In the genomic region with DNA sequence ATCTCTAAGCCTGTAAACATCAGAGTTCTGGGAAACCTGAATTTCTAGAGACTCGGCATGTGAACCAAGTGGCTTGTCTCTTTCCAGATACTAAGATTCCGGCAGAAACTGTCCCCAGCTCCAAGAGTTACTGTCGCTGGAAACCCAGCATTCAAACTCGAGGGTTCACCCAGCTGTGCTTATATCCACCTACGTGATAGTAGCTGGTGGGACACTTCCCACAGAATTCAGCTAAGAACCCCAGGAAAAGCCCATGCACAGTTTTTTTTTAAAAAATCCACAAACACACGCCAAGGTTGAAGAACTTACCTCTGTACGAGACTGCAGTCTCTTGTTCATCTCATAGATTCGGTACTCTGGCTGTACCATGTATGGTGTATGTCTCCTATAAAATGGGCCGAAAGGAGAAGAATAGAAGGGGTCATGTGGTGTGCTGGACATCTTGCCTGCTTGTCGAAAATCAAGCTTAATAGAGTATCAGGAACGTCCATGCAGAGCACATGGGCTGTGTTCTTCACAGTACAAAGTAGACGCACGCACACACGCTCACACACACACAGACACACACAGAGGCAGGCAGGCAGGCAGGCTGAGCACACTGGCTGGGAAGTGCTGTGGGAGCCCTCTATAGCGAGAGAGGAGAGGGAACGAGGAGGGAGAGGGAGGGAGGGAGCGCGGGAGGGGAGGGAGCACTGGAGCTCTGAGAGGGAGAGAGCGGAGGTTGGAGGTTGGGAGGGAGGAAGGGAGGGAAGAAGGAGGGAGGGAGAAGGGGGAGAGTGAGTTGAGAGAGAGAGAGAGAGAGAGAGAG, we compare ENCODE assay signal across 8 mouse cellular contexts. TPM values are rescaled to one million over a fixed set of nuclear protein-coding genes. Genes with fewer than 3 reads are reported as not detected.
A peak's percentile ranks its signal among the peaks of the same experiment; 100 is the strongest.
DNase-seq lines count a peak whose midpoint lies in the region; ATAC-seq and TF ChIP-seq lines count a peak whose summit lies in the region.

Ldb2 (minus strand) TSS at position 628 of the 808 bp plus-strand sequence.

- no peak for TF ChIP-seq CTCF in cortical plate, adult 2 months (IDR thresholded peaks at IDR 0.05; ENCODE audit: extremely low read depth, insufficient read depth, low read length)

- H3K27me3 ChIP-seq in hindbrain, embryonic 14.5 days (ENCODE audit: control insufficient read depth, insufficient read depth, low read length) = no peaks in the 10 kb centered on the region
- H3K27me3 ChIP-seq in lung, embryonic 16.5 days (ENCODE audit: control insufficient read depth, insufficient read depth, low read depth, low read length) = no peaks in the 10 kb centered on the region

- H3K9ac ChIP-seq in hindbrain, embryonic 14.5 days = peak within 1 kb of the TSS; percentile 59
- H3K9ac ChIP-seq in lung, embryonic 16.5 days (ENCODE audit: low read length) = peak within 1 kb of the TSS; percentile 65

- peak; percentile 92 for ATAC-seq in hindbrain, embryonic 14.5 days (ENCODE audit: low FRiP score)
- ATAC-seq in lung, embryonic 16.5 days (ENCODE audit: low read depth) = peak; percentile 95

- no peaks in the 10 kb centered on the region for H3K9me3 ChIP-seq in hindbrain, embryonic 14.5 days (ENCODE audit: control insufficient read depth, low read length)
- H3K9me3 ChIP-seq in lung, embryonic 16.5 days (ENCODE audit: control insufficient read depth, low read length) = no peaks in the 10 kb centered on the region

- TF ChIP-seq POLR2A in cortical plate, adult 2 months (IDR thresholded peaks at IDR 0.05; ENCODE audit: extremely low read depth, insufficient read depth, low read length) = peak; percentile 85

- H3K4me1 ChIP-seq in cortical plate, adult 2 months (ENCODE audit: control insufficient read depth, insufficient read depth, low read length) = no peaks in the 10 kb centered on the region
- peaks cover 15% of the 10 kb centered on the region for H3K4me1 ChIP-seq in hindbrain, embryonic 14.5 days (replicated peaks; ENCODE audit: control insufficient read depth, insufficient read depth, low read length)
- peaks cover 12% of the 10 kb centered on the region; the same call in 1 of the 2 replicates for H3K4me1 ChIP-seq in lung, embryonic 16.5 days (replicated peaks; ENCODE audit: control insufficient read depth, insufficient read depth, low read length)

- peak within 1 kb of the TSS; percentile 72 for H3K4me2 ChIP-seq in hindbrain, embryonic 14.5 days (replicated peaks)
- H3K4me2 ChIP-seq in lung, embryonic 16.5 days (ENCODE audit: low read depth, low read length) = peak within 1 kb of the TSS; percentile 74

- H3K36me3 ChIP-seq in hindbrain, embryonic 14.5 days (replicated peaks; ENCODE audit: control insufficient read depth, insufficient read depth) = no peaks in the 10 kb centered on the region
- H3K36me3 ChIP-seq in lung, embryonic 16.5 days (ENCODE audit: control insufficient read depth, insufficient read depth, low read length) = no peaks in the 10 kb centered on the region

- under 1% methylated on average over 19 of the region's 19 CpGs for whole genome bisulfite sequencing in hindbrain, embryonic 14.5 days
- WGBS in lung, embryonic 16.5 days = 0% methylated on average over 19 of the region's 19 CpGs

- 0 out of 2 replicates have a peak within 1 kb of the TSS, but pooled peaks have one; percentile 3 for H3K27ac ChIP-seq in cortical plate, adult 2 months (ENCODE audit: insufficient read depth, low read length)
- no peak within 1 kb of the TSS for H3K27ac ChIP-seq in hindbrain, embryonic 14.5 days
- H3K27ac ChIP-seq in lung, embryonic 16.5 days (ENCODE audit: low read length) = peak within 1 kb of the TSS; percentile 47

- peak; percentile 22 for DNase-seq in MN1 (ENCODE audit: low spot score)
- DNase-seq in gastrocnemius, postnatal 10 days = peak; percentile 47
- peak; percentile 64 for DNase-seq in hindbrain, embryonic 14.5 days (ENCODE audit: low spot score)
- DNase-seq in layer of hippocampus, postnatal 36 days = peak; percentile 40 to 56
- DNase-seq in retina, embryonic 14.5 days (ENCODE audit: low spot score) = peak; percentile 75
- DNase-seq in thymus, postnatal 10 days (ENCODE audit: low spot score in 2 of 2) = no peak

- H3K4me3 ChIP-seq in cortical plate, adult 2 months (ENCODE audit: insufficient read depth, low read length) = peak within 1 kb of the TSS; percentile 58
- peak within 1 kb of the TSS; percentile 42 for H3K4me3 ChIP-seq in hindbrain, embryonic 14.5 days (replicated peaks; ENCODE audit: low read length)
- peak within 1 kb of the TSS; percentile 60 for H3K4me3 ChIP-seq in lung, embryonic 16.5 days (ENCODE audit: low read length)

RNA-seq across cellular contexts. Expression of gene Ldb2, which starts in this region (rescaled TPM):
- 33.3 and 36.5 TPM in 2 replicates for polyA plus RNA-seq in cortical plate, adult 2 months (2012; rRNA removed)
- total RNA-seq in gastrocnemius, postnatal 10 days (2021) = 10 to 100 TPM; 16.4 to 18.6 TPM
- polyA plus RNA-seq in hindbrain, embryonic 14.5 days (2014; fragmentation: Nextera tagmentation; extraction: Ambion mirVana) = 40.5 and 44.1 TPM in 2 replicates
- total RNA-seq in layer of hippocampus, postnatal 36 days (2021) = 10 to 100 TPM; 38.2 to 38.9 TPM
- polyA plus RNA-seq in lung, embryonic 16.5 days (2015; fragmentation: Nextera tagmentation; extraction: Ambion mirVana) = 49.5 and 52.4 TPM in 2 replicates

Comparison
In these comparisons a context has a peak if more than half of its experiments do, and no peak if none do; other contexts are left out.
1. DNase-seq: peak in MN1 (single experiment), gastrocnemius, postnatal 10 days (single experiment), hindbrain, embryonic 14.5 days (single experiment), layer of hippocampus, postnatal 36 days (2 of 2) and retina, embryonic 14.5 days (single experiment); none in thymus, postnatal 10 days (0 of 2).
2. Peak in every context shown above with its lines, with median percentiles within 50 percentile points of each other: H3K4me3 ChIP-seq.